Mouse (Mus musculus) ES-Bruce4 (cell line): Measurements from ENCODE around the gene A930018P22Rik. TPM values are rescaled to one million over a fixed set of nuclear protein-coding genes. Genes with fewer than 3 reads are reported as not detected.
"Not testable (repeated sequence)": the region's sequence is repeated elsewhere in the genome, so short reads cannot be mapped to it uniquely, and the experiment has no call there.

ENCODE experiments used
- H3K27ac ChIP-seq: 2 replicates; pipeline ENCODE4 v1.5.1; 2012; ENCODE audit warnings: low read length, inconsistent platforms; ENCODE audit not compliant: insufficient read depth
- H3K27me3 ChIP-seq: 2 replicates; pipeline ENCODE4 v1.6.1; 2012; ENCODE audit warnings: mild to moderate bottlenecking, low read length, inconsistent platforms; ENCODE audit not compliant: control insufficient read depth, poor library complexity, insufficient read depth, severe bottlenecking
- H3K36me3 ChIP-seq: 2 replicates; pipeline ENCODE4 v1.6.1; 2012; ENCODE audit warnings: inconsistent platforms, mild to moderate bottlenecking, low read length, moderate library complexity; ENCODE audit not compliant: control insufficient read depth, poor library complexity, insufficient read depth, severe bottlenecking
- H3K4me1 ChIP-seq: one replicate; pipeline ENCODE4 v1.8.1; 2011; ENCODE audit warnings: low read length; ENCODE audit not compliant: control insufficient read depth, insufficient read depth
- H3K4me3 ChIP-seq: 2 replicates; pipeline ENCODE4 v1.5.1; 2011; ENCODE audit warnings: low read depth, mild to moderate bottlenecking, low read length
- H3K9ac ChIP-seq: 2 replicates; pipeline ENCODE4 v1.6.1; 2012; ENCODE audit warnings: low read depth, mild to moderate bottlenecking, inconsistent platforms; ENCODE audit not compliant: poor library complexity, severe bottlenecking
- H3K9me3 ChIP-seq: replicated peaks from 2 replicates; pipeline ENCODE4 v1.6.1; 2012; ENCODE audit warnings: mild to moderate bottlenecking, low read length, inconsistent platforms; ENCODE audit not compliant: control insufficient read depth, poor library complexity, insufficient read depth, severe bottlenecking
- CTCF ChIP-seq: IDR thresholded peaks from one replicate; pipeline ENCODE4 v1.8.1; 2011; ENCODE audit warnings: low read depth, low read length
- EP300 ChIP-seq: IDR thresholded peaks from 2 replicates; pipeline ENCODE4 v1.6.1; 2011; ENCODE audit warnings: low read depth, low read length; ENCODE audit not compliant: insufficient read depth
- POLR2A ChIP-seq: IDR thresholded peaks from one replicate; pipeline ENCODE4 v1.8.1; 2011; ENCODE audit warnings: low read length; ENCODE audit not compliant: insufficient read depth
- polyA plus RNA-seq: library from polyadenylated mRNA; stranded (reverse); fragments of >200 nt; gene quantifications from 2 replicates; pipeline ENCODE4 v1.2.4, GENCODE M21; 2011; ENCODE audit warnings: low read depth; ENCODE audit not compliant: missing spikeins, insufficient read depth, insufficient read length

Gene A930018P22Rik
- polyA plus RNA-seq, result not detected in 2 replicates

- peaks cover 5% of the 10 kb centered on the region for H3K4me1 ChIP-seq
- H3K9me3 ChIP-seq, result no peaks in the 10 kb centered on the region
- H3K9ac ChIP-seq, result peak within 1 kb of the TSS; percentile 84
- peak within 1 kb of the TSS; percentile 68 for H3K4me3 ChIP-seq
- TF ChIP-seq CTCF (no peak), EP300 (peak; percentile 63; the same call in 1 of the 2 replicates), POLR2A (peak; percentile 10)
- H3K27ac ChIP-seq, result no peak within 1 kb of the TSS
- H3K36me3 ChIP-seq, result no peaks in the 10 kb centered on the region
- no peaks in the 10 kb centered on the region for H3K27me3 ChIP-seq
Observed at GRCm38 (mm10) chr2:104122505-104123378, at the start of gene A930018P22Rik. A930018P22Rik (plus strand) TSS chr2:104122769.

GRCm38 (mm10) chr2:104078285-104078684 lies 44.3 kb upstream of the A930018P22Rik start:
- not testable (repeated sequence) for H3K27ac ChIP-seq, H3K4me3 ChIP-seq, H3K9me3 ChIP-seq, H3K27me3 ChIP-seq, H3K9ac ChIP-seq, H3K36me3 ChIP-seq, H3K4me1 ChIP-seq

- not testable (repeated sequence) for H3K27me3 ChIP-seq, H3K4me1 ChIP-seq, H3K36me3 ChIP-seq
Observed at GRCm38 (mm10) chr2:104081436-104082050, 41.0 kb upstream of the A930018P22Rik start.

GRCm38 (mm10) chr2:104082474-104082873 lies 40.1 kb upstream of the A930018P22Rik start:
- Histone ChIP-seq H3K4me1 (no peaks in the 10 kb centered on the region), H3K9ac (no peak overlapping the region), H3K27ac (no peak overlapping the region), H3K4me3 (no peak overlapping the region), H3K9me3 (no peaks in the 10 kb centered on the region), H3K27me3 (no peaks in the 10 kb centered on the region), H3K36me3 (no peaks in the 10 kb centered on the region)
- no peak for TF ChIP-seq EP300
- TF ChIP-seq CTCF, result no peak
- TF ChIP-seq POLR2A, result no peak

More at GRCm38 (mm10) chr2:104081436-104082050, 41.0 kb upstream of the A930018P22Rik start:
- not testable (repeated sequence) for H3K4me3 ChIP-seq, H3K9me3 ChIP-seq, H3K27ac ChIP-seq, H3K9ac ChIP-seq

DNA sequence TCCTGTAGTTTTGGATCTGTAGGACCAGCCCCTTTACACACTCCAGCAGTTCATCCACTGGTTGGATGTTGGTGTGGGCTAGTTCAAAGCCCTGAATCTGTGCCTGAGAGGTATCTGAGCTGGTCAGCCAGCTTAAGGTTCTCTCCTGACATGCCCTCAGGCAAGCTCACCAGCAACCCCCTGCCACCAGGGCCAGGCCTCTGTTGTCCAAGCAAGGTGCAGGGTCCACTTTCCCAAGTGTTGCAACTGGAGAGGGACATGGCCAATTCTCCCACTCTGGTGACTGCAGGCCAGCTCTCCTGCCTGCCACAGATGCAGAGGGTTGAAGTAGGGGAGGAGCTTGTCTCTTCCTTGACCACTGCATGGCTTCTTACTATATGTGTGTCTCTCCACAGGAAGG lies 38.5 kb upstream of the A930018P22Rik start:
- not testable (repeated sequence) for H3K27ac ChIP-seq, H3K36me3 ChIP-seq, H3K27me3 ChIP-seq, H3K4me1 ChIP-seq, H3K9me3 ChIP-seq, H3K9ac ChIP-seq, H3K4me3 ChIP-seq

DNA sequence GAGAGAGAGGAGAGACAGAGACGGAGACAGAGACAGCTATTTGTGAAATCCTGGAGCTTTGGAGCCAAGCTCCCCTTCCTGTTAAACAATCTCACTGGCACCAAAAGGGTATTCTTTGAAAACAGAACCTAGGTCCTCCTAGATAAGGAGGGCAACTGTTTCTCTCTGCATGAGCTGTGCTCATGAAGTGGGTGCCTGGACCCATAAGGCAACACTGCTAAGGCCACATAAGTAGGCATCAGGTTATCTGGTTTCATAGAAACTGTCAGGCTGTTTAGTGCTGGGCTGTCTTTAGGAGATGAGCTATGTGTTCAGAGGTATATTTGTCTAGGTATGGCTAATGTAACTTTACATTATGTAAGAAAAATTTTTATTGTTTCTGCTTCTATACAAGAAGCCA lies 35.0 kb upstream of the A930018P22Rik start:
- not testable (repeated sequence) for H3K4me3 ChIP-seq, H3K27ac ChIP-seq, H3K4me1 ChIP-seq, H3K9ac ChIP-seq, H3K27me3 ChIP-seq, H3K36me3 ChIP-seq, H3K9me3 ChIP-seq
